Mouse (Mus musculus) hindbrain, embryonic 11.5 days (tissue): ENCODE results near the gene Atp8b5. TPM values are rescaled to one million over a fixed set of nuclear protein-coding genes. Genes with fewer than 3 reads are reported as not detected.

Source experiments
- ATAC-seq: fragments of 200-750 bp; cut with Nextera tagmentation; 2 replicates; pipeline ENCODE4 v1.8.0; 2017; ENCODE audit warnings: mild to moderate bottlenecking, moderate TSS enrichment, moderate library complexity; ENCODE audit not compliant: low FRiP score
- DNase-seq: peaks from one replicate; pipeline ENCODE4 v3.0.0-alpha.2; 2015; ENCODE audit warnings: low spot score
- H3K27ac ChIP-seq: fragments of 300-500 bp; sonication (generic); 2 replicates; pipeline ENCODE4 v1.5.1; 2014; ENCODE audit warnings: mild to moderate bottlenecking, low read depth, low read length
- H3K27me3 ChIP-seq: fragments of 300-500 bp; sonication (generic); 2 replicates; pipeline ENCODE4 v1.6.1; 2014; ENCODE audit warnings: mild to moderate bottlenecking, low read length, moderate library complexity, mixed read lengths; ENCODE audit not compliant: control insufficient read depth, insufficient read depth
- H3K36me3 ChIP-seq: fragments of 300-500 bp; sonication (generic); 2 replicates; pipeline ENCODE4 v1.6.1; 2014; ENCODE audit warnings: mild to moderate bottlenecking, low read length, moderate library complexity, mixed read lengths; ENCODE audit not compliant: control insufficient read depth, insufficient read depth
- H3K4me1 ChIP-seq: fragments of 300-500 bp; sonication (generic); replicated peaks from 2 replicates; pipeline ENCODE4 v1.6.1; 2014; ENCODE audit warnings: low read length, mixed read lengths; ENCODE audit not compliant: control insufficient read depth, insufficient read depth
- H3K4me2 ChIP-seq: fragments of 300-500 bp; sonication (generic); replicated peaks from 2 replicates; pipeline ENCODE4 v1.6.1; 2014; ENCODE audit warnings: mild to moderate bottlenecking, low read depth, low read length
- H3K4me3 ChIP-seq: fragments of 300-500 bp; sonication (generic); 2 replicates; pipeline ENCODE4 v1.5.1; 2014; ENCODE audit warnings: low read depth, low read length
- H3K9ac ChIP-seq: fragments of 300-500 bp; sonication (generic); 2 replicates; pipeline ENCODE4 v1.6.1; 2014; ENCODE audit warnings: low read depth, low read length
- H3K9me3 ChIP-seq: fragments of 300-500 bp; sonication (generic); 2 replicates; pipeline ENCODE4 v1.6.1; 2016; ENCODE audit warnings: low read length; ENCODE audit not compliant: control insufficient read depth
- WGBS: fragments of 180-500 bp; shearing (Covaris S2); extraction: QIAGEN DNeasy Blood & Tissue Kit; methylation state at CpG from one replicate; pipeline ENCODE4 v1.1.7; 2014; 5-methylcytosine and 5-hydroxymethylcytosine counted together
- polyA plus RNA-seq: library from polyadenylated mRNA; unstranded; fragments of >200 nt; fragmentation: Nextera tagmentation; extraction: Ambion mirVana; gene quantifications from 2 replicates; pipeline ENCODE4 v1.2.1, GENCODE M21; 2014

The Atp8b5 gene
- polyA plus RNA-seq, 1 experiment from 2014 or later = 0.23 TPM

- 87% methylated on average over 9 of the region's 9 CpGs for WGBS
- Histone ChIP-seq H3K9me3 (no peaks in the 10 kb centered on the region), H3K9ac (no peak overlapping the region), H3K27me3 (no peaks in the 10 kb centered on the region), H3K4me1 (peaks cover 4% of the 10 kb centered on the region; the same call in 1 of the 2 replicates), H3K4me2 (no peak overlapping the region), H3K27ac (no peak overlapping the region), H3K4me3 (no peak overlapping the region), H3K36me3 (no peaks in the 10 kb centered on the region)
- ATAC-seq = no peak
- no peak for DNase-seq
These were observed 135.3 kb downstream of the Atp8b5 start for GRCm38 (mm10) chr4:43402212-43402611.

GRCm38 (mm10) chr4:43404697-43405096 is 137.7 kb downstream of the Atp8b5 start:
- no peaks in the 10 kb centered on the region for H3K27me3 ChIP-seq
- ATAC-seq (no peak), DNase-seq (no peak)
- no peak overlapping the region for H3K4me3 ChIP-seq
- H3K9me3 ChIP-seq = no peaks in the 10 kb centered on the region
- 88% methylated on average over 10 of the region's 10 CpGs for WGBS
- no peaks in the 10 kb centered on the region for H3K36me3 ChIP-seq
- H3K27ac ChIP-seq = no peak overlapping the region
- no peak overlapping the region for H3K4me2 ChIP-seq
- no peak overlapping the region for H3K9ac ChIP-seq
- H3K4me1 ChIP-seq = peaks cover 4% of the 10 kb centered on the region; the same call in 1 of the 2 replicates

- Histone ChIP-seq H3K27ac (peak overlapping the region; percentile 87), H3K4me3 (peak overlapping the region; percentile 48), H3K9me3 (no peaks in the 10 kb centered on the region), H3K4me2 (peak overlapping the region; percentile 58), H3K27me3 (no peaks in the 10 kb centered on the region), H3K36me3 (no peaks in the 10 kb centered on the region), H3K4me1 (peaks cover 4% of the 10 kb centered on the region; the same call in 1 of the 2 replicates), H3K9ac (peak overlapping the region; percentile 84)
- ATAC-seq (peak; percentile 95), DNase-seq (peak; percentile 89)
- 1% methylated on average over 28 of the region's 28 CpGs for WGBS
These were observed 139.4 kb downstream of the Atp8b5 start for GRCm38 (mm10) chr4:43406162-43406971.

GRCm38 (mm10) chr4:43407071-43407920 is 140.3 kb downstream of the Atp8b5 start:
- H3K27ac ChIP-seq = peak overlapping the region; percentile 87
- 63% methylated on average over 12 of the region's 12 CpGs for WGBS
- peak; percentile 62 for ATAC-seq

GRCm38 (mm10) chr4:43414761-43415160 is 147.8 kb downstream of the Atp8b5 start:
- Histone ChIP-seq H3K36me3 (no peaks in the 10 kb centered on the region), H3K4me2 (no peak overlapping the region), H3K9me3 (no peaks in the 10 kb centered on the region), H3K4me3 (no peak overlapping the region), H3K27ac (no peak overlapping the region), H3K4me1 (no peaks in the 10 kb centered on the region), H3K9ac (no peak overlapping the region), H3K27me3 (no peaks in the 10 kb centered on the region)
- ATAC-seq = no peak
- 90% methylated on average over 14 of the region's 14 CpGs for WGBS
- DNase-seq = no peak

More at GRCm38 (mm10) chr4:43407071-43407920, 140.3 kb downstream of the Atp8b5 start:
- H3K9ac ChIP-seq = peak overlapping the region; percentile 84
- H3K4me2 ChIP-seq = peak overlapping the region; percentile 58
- H3K36me3 ChIP-seq = no peaks in the 10 kb centered on the region
- DNase-seq = peak; percentile 48
- peaks cover 4% of the 10 kb centered on the region; the same call in 1 of the 2 replicates for H3K4me1 ChIP-seq
- H3K9me3 ChIP-seq = no peaks in the 10 kb centered on the region
- H3K4me3 ChIP-seq = peak overlapping the region; percentile 48
- no peaks in the 10 kb centered on the region for H3K27me3 ChIP-seq

GRCm38 (mm10) chr4:43415221-43416070 is 148.5 kb downstream of the Atp8b5 start:
- H3K9me3 ChIP-seq = no peaks in the 10 kb centered on the region
- no peaks in the 10 kb centered on the region for H3K36me3 ChIP-seq
- H3K4me2 ChIP-seq = no peak overlapping the region
- H3K27ac ChIP-seq = no peak overlapping the region
- ATAC-seq (no peak), DNase-seq (no peak)
- no peak overlapping the region for H3K9ac ChIP-seq
- no peaks in the 10 kb centered on the region for H3K27me3 ChIP-seq
- no peak overlapping the region for H3K4me3 ChIP-seq
- H3K4me1 ChIP-seq = no peaks in the 10 kb centered on the region
- WGBS = 88% methylated on average over 29 of the region's 29 CpGs

- Histone ChIP-seq H3K4me3 (no peak overlapping the region), H3K4me1 (no peaks in the 10 kb centered on the region), H3K4me2 (no peak overlapping the region), H3K9me3 (no peaks in the 10 kb centered on the region), H3K9ac (no peak overlapping the region), H3K27ac (no peak overlapping the region), H3K27me3 (no peaks in the 10 kb centered on the region), H3K36me3 (no peaks in the 10 kb centered on the region)
- ATAC-seq (no peak), DNase-seq (no peak)
- 95% methylated on average over 22 of the region's 22 CpGs for WGBS
These were observed 149.1 kb downstream of the Atp8b5 start for GRCm38 (mm10) chr4:43416071-43416490.
